Mouse (Mus musculus): Measurements from ENCODE around the gene Nrxn1. TPM values are rescaled to one million over a fixed set of nuclear protein-coding genes. Genes with fewer than 3 reads are reported as not detected.

Nrxn1 gene
- polyA plus RNA-seq, 1 experiment = 0.42 TPM

DNA sequence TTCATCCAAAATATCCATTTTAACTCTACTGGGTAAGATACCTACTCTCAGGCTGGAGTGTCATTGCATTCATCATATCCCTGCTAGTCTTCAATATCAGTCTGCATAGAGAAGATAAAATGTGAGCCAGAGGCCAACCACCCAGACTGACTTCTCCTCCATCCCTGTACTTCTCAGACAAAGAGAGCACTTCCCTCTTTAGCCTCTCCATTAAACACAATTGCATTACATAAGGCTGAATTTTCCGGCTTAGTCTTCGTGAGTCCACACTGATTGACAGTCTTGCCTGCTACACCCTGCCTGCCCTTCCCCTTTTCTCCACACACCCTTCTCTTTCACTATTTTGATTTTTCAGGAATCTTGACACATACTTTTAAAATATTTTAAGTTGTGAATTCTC lies 858.1 kb downstream of the Nrxn1 start:
- no peak for DNase-seq (ENCODE audit: low read depth, low spot score)
- 76% methylated on average over 2 of the region's 2 CpGs for WGBS

DNA sequence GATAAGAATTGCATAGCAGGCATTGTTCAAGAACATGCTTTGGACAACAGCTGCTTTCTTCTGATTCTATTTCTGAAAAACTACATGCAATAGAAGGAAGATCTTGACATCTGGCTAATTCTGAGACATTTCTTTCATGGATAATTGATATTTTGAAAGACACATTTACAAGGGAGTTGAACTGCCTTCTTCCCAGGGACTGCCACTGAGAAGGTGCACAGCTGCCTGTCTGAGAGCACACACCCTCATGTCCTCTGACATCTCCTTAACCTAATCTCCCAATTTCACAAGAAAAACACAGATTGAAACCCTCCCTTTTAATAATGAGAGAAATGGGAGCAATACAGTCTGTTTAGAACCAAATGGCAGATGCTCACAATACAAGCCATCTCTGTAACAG lies 884.3 kb downstream of the Nrxn1 start:
- DNase-seq (ENCODE audit: low read depth, low spot score) = no peak

DNA sequence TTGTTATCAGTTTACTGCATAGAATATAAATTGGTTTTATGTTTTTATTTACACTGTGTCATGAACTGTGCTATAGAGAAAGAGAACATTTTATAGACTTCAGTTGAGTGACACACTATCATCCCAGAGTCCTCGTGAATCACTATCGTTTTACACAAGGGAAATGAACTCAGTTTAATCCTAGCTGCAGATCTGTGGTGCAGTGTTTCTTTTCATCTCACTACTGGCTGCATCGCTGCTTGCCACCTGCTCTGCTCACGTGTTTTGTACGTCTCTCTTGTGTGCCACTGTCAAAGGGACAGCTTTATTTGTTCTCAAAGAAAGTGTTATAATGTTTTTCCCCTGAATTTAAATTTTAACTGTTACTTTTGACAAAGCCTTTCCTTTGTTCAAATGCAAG lies 885.3 kb downstream of the Nrxn1 start:
- 70% methylated on average over 5 of the region's 5 CpGs for WGBS
- DNase-seq (ENCODE audit: low read depth, low spot score) = no peak

DNA sequence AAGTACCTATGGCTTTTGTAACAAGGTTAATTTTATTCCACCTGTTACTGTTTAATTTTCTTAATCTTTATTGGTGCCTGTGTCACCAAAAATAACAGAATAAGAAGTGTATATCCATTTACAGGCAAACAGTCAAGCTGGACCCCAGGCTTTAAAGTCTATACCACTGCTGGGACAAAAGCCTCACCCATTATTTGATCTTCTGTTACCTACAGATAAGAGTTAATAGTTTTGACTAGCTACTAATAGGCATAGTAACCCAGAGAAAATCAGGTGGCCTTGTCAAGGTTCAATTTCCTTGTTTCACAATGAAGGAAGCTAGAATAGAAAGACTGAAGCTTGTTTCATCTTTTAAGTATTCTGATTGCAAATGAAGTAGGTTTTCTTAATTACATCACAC lies 888.9 kb downstream of the Nrxn1 start:
- DNase-seq (ENCODE audit: low read depth, low spot score) = no peak

DNA sequence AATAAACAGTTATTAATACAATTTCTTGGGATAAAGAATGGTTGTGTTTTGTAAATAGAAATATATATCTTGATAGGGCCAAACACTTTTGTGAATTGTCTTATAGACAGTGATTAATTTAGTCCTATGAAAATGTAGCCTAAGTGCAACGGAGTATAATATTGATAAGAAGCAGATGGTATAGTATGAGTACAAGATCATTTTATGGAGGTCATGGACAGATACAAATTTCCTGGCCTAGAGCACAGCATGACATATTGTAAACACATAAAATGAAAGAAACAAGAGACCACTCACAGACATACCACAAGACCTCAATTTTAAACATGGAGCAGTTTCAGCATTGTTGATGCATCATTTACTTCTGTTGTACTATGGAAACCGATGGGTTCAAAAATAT lies 890.1 kb downstream of the Nrxn1 start:
- no peak for DNase-seq (ENCODE audit: low read depth, low spot score)
- WGBS = 62% methylated on average over 2 of the region's 2 CpGs

DNA sequence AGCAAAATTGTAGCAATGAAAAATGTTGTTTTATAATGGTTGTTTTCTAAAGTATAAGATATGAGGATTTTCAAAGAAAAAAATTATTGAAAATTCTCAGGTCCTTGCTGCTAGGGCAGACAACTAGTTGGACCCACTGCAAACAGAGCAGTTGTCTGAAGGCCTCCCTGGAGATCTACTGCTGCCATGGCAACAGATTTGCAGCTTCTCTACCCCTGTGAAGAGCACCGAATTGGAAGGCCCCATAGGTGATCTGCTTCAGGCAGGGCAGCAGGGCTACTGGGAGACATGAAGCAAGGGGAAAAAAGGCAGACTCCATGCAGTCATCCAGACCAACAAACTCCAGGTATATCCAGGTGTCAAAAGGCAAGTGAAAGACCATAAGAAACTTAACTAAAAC lies 896.1 kb downstream of the Nrxn1 start:
- WGBS = 3% methylated on average over 1 of the region's 1 CpGs
- DNase-seq (ENCODE audit: low read depth, low spot score) = no peak

DNA sequence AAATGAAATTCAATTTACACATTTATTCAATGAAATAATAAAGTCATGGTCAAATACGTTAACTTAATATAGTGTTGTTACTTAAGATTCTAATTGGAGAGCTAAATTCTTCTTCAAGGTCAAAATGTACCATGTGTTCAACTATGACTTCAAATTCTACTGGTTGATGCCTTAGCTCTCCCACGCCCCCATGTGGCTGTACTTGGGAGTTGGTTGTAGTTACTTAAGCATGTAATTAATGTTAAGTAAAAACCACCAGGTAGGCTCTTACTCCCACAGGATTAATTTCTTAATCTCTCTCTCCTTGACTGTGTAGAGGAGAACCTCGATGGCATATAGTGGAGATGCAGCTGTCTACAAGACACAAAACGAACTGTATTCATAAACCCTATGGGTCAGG lies 951.3 kb downstream of the Nrxn1 start:
- 51% methylated on average over 4 of the region's 4 CpGs for WGBS
- no peak for DNase-seq (ENCODE audit: low read depth, low spot score)

DNA sequence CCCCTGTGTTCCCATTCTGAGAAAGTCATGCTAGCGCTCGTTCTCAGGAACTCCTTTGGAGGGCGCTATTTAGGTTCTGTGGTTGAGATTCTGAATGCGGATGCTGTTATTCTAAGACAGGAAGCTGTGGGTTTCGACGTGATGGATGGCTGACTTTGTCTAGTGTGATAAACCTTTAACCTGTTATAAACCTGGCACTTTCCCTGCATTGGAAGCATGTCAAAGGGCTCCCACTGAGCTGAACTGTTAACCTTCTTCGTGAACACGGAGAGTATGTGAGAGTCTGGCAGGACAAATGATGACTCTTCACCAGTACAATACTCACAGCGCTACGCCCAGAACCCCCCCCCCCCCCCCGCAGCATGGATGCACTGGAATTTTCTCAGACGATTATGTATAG lies 962.0 kb downstream of the Nrxn1 start:
- 68% methylated on average over 12 of the region's 12 CpGs for WGBS
- no peak for DNase-seq (ENCODE audit: low read depth, low spot score)

DNA sequence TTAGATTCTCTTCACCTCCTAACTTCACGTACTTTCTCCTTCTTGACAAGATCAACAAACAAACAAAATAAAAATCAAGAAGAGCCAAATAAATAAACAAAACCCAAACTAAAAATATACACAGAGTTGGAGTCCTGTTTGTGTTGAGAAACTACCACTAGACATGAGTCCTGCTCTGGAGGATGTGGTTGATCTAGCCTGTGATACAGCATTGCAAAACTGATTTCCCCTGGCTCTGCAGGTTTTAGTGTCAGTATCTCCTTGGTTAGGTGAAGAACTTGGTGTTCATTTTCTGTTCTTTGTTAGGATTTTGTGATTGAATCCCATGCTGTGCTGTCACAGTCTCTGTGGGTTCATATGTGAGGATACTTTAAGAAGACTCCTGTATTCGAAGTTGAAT lies 963.7 kb downstream of the Nrxn1 start:
- 74% methylated on average over 2 of the region's 2 CpGs for WGBS
- no peak for DNase-seq (ENCODE audit: low read depth, low spot score)

DNA sequence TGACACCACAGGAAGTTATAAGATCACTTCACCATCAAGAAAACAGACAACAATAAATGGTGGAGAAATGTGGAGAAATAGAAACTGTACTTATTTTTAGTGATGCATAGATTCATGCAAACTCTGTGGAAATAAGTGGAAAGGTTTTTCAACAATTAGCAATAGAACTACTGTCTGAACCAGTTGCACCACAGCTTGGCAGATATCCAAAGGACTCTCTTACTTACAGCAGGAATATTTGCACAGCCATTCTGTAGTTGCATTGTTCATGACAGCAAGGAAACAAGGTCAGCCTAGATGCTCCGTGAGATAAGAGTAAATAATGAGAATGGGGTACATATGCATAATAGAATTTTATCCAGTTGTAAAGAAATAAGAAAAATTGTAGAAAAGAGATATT lies 965.3 kb downstream of the Nrxn1 start:
- no peak for DNase-seq (ENCODE audit: low read depth, low spot score)
- 25% methylated on average over 1 of the region's 1 CpGs for WGBS

DNA sequence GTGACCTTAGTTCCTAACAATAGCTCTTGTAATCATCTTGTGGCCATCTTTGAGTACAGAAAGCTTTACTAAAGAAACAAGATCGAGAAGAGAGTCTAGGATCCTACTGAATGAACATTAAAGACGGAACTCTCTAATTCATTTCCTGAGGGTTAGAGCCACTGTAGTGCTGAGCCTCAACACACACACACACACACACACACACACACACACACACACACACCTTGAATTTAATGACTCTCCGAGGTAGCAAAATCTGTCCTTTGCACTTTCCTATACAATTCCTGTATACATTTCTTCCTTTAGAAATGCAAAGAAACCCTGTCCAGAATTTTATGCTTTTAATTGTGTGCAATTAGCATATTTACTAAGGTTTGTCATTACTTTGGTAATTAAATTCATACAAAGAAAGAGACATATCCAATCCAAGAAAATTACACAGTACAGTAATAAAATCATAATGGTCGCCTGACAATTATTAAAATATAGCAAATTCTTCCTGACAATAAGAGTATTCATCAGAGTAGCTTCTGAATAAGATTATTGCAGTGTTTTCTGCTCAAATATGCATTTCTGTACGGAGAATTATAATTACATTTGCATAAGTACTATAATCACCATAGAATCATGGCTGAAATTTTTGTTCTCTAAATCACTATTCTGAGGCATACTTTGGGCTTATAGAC lies 969.9 kb downstream of the Nrxn1 start:
- DNase-seq (ENCODE audit: low read depth, low spot score) = no peak
- 59% methylated on average over 5 of the region's 5 CpGs for WGBS

DNA sequence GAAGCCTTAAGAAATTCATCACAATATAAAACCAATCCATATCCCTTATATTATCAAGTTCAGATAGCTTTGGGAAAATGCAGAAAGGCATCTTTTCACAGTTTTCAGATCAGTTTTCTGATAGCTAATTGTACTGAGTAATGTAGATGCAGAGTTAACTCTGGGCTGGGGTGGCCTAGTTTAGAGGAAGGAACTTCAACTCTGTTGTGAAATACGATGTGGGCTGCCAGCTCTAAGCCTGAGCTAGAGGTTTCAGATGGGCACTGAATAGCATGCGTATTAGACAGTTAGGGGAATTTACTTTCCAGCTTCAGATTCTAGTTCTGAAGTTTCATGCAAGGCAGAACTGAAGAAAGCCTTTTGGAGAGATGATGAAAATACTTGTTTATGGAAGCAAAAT lies 976.6 kb downstream of the Nrxn1 start:
- no peak for DNase-seq (ENCODE audit: low read depth, low spot score)
- WGBS = 65% methylated on average over 2 of the region's 2 CpGs

DNA sequence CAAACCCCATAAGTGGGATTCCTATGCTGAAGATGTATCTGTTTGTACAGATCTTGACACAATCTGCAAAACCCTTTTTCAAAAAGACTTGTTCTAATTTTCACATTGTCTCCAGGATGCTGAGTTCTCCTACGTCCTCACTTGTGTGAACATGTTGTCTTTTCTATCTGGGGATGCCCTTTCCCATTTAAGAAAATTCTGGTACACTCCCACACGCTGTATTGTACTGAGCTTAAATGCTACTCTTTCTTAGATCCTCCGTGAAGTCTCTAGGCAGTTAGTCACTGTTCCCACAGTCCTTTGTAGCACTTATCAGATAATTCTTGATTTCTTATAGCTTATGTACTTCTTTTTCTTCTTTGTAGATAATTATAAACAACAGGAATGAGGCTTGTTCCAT lies 997.9 kb downstream of the Nrxn1 start:
- no peak for DNase-seq (ENCODE audit: low read depth, low spot score)

DNA sequence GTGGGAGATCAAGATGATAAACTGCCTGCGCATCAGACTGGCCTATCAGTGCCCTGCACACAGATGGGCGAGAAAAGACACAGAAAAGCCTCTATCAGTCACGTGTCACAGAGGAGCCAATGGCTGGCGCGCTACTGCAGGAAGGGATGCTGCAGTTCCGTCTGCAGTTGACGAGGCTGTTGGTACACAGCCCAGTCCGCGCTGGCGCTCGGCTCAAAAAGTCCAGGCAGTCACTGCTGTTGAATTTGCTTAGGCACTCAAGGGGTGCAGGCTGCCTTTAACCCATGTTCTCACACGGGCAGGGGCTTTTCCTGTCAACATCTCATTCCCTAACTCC lies 1004.6 kb downstream of the Nrxn1 start:
- 7% methylated on average over 12 of the region's 12 CpGs for WGBS
- no peak for DNase-seq (ENCODE audit: low read depth, low spot score)

More for the DNA sequence above, 997.9 kb downstream of the Nrxn1 start:
- 73% methylated on average over 3 of the region's 3 CpGs for WGBS

DNA sequence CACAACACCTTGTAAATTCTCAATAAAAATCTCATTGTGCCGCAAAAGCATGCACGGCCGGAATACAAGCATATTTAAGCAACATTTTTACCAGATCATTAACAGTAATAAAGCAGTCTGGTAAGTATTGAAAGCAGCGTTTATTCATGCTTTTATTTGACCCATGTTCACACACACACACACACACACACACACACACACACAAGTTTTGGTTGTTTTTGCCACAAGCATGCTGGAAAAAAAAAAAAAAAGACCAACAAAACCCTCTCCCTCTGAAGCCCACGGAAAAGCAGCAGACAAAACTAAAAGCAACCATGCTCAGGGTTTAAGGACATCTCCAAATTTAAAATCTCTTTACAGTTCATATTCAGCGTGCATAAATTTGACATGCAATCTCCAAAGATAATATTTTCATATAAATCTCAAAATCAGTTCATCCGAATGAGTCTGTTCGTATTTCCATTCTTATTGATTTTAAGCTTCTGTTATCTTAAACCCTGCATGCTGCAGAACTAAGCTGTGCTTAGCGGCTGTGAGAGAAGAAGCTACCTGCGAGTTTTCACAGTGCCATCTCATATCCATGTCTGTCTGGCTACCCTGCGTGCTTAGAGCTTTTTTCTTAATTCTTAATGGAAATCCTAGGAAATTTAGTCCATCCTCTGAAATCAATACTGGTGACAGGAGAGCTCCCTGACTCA lies 1005.1 kb downstream of the Nrxn1 start:
- 52% methylated on average over 11 of the region's 11 CpGs for WGBS
- DNase-seq (ENCODE audit: low read depth, low spot score) = no peak

DNA sequence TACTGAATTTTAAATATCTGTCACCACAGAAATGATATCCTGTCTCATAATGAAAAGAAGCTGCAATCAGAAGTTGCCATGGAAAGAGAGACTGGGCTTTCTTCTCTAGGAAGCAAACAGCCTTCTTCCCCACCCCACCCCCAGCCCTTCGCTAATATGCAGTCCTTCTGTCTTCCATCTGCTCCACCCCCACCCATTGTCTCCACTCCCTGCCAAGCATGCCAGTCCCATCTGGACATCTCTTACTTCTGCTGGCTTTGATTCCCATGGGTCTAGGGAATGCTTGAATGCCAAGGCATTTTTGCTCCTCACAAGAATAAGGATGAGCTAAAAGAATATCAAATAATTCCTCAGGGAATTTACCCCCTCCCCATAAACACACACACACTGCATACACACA lies 1006.0 kb downstream of the Nrxn1 start:
- no peak for DNase-seq (ENCODE audit: low read depth, low spot score)
- WGBS = 24% methylated on average over 1 of the region's 1 CpGs

DNA sequence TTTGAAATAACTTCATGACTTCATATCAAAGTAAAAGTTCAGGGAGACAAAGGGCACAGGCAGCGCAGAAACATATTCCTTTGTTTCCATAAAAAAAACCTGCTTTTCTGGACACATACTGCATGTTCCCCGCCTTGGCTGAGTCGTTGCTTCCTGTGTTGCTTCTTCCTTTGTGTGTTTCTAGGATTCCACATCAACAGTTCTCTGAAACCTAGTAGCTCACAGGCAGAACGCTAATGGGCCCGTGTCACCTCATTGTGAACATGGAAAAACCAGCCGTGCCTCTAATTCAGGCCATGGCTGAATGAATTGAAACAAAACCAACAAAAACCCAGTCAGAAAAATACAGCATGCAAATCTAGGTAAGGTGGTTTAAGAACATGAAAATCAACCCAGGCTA lies 1013.9 kb downstream of the Nrxn1 start:
- 51% methylated on average over 6 of the region's 6 CpGs for WGBS
- no peak for DNase-seq (ENCODE audit: low read depth, low spot score)

DNA sequence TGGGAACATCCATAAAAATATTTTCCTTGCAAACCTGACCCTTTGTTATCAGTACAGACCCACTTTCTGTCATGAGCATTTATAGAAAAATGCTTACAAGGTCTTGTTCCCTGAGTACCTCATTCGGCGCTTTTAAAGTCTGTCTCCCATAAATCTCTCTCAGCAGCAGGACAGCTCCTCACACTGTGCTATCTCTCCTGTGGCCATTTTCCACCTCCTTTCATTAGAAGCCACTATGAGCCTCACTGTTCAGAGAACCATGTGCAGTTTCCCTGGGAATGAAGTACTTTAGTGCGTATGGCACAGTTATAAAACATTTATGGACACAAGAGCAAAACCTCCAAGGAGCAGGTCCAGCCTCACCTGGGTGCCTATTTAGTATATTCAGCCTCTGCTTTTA lies 1014.4 kb downstream of the Nrxn1 start:
- 26% methylated on average over 3 of the region's 3 CpGs for WGBS
- DNase-seq (ENCODE audit: low read depth, low spot score) = no peak

DNA sequence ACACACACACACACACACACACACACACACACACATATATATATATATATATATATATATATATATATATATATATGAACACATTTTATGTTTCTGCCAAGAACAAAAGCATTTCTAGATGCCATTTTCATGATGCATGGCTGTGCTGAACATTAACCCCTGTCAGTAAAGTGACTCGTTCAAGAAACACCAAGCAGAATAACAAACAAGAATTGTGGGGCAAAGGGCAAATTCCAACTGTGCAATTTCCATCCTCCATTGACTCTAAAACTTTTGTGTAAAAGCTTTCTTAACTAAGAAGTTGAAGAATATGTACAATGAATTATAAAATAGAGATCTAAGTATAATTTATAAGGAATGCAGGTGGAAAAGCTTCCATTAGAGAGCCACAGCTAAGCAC lies 1030.0 kb downstream of the Nrxn1 start:
- WGBS = 10% methylated on average over 1 of the region's 1 CpGs
- DNase-seq (ENCODE audit: low read depth, low spot score) = no peak

DNA sequence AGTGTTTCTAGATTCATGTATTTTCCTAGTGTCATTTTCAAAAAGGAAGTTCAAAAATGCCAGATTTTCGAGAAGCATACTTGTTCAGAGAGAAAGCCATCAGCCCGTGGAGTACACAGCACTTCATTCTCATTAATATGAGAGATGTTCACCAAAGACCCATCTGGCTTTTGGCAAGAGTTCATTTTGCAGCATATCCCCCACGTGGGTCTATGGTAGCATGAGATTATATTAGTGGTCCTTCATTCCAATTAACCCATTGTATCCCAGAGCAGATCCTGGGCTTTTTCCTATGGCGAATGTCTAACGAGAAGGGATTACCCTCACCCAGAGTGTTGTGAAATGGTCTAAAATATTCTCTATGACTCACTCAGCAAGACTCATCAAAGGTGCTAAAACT lies 1032.0 kb downstream of the Nrxn1 start:
- WGBS = 46% methylated on average over 5 of the region's 5 CpGs

DNA sequence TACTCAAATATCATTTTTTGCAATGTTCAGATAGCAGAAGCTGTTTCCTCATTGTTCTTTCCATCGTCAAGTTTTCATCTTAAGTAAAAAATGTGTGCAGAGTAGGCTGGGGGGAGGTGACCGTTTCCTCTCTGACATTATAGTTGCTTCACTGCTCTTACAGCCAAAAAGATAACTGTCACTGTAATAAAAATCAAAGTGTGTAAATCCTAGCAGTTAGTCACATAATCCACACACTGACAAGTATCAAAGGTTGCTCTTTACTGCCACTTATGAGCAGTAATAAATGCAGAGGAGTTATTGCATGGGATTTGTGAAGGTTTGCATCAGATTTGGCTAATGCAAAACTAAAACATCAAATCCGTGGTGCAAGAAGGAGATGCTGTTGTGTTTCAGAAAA lies 1032.7 kb downstream of the Nrxn1 start:
- 5% methylated on average over 3 of the region's 3 CpGs for WGBS

More for the DNA sequence above, 1032.0 kb downstream of the Nrxn1 start:
- no peak for DNase-seq (ENCODE audit: low read depth, low spot score)

More for the DNA sequence above, 1032.7 kb downstream of the Nrxn1 start:
- peak; percentile 27 for DNase-seq (ENCODE audit: low read depth, low spot score)

All from large intestine, adult 2 months (tissue).